Mouse (Mus musculus): Measurements from ENCODE around the gene Evl.

GRCm38 (mm10) chr12:108722464-108722863 lies 167.9 kb downstream of the Evl start:
- TF ChIP-seq POLR2A (IDR thresholded peaks at IDR 0.05; ENCODE audit: borderline replicate concordance, low read depth, low read length) = no peak
- no peak for TF ChIP-seq CTCF (IDR thresholded peaks at IDR 0.05; ENCODE audit: low read depth, low read length)
